Mouse (Mus musculus): Measurements from ENCODE around the gene Fgfr2. TPM values are rescaled to one million over a fixed set of nuclear protein-coding genes. Genes with fewer than 3 reads are reported as not detected.

Fgfr2 gene
- total RNA-seq, 2 experiments from 2014 or later, result 27.3 to 32.7 TPM

DNA sequence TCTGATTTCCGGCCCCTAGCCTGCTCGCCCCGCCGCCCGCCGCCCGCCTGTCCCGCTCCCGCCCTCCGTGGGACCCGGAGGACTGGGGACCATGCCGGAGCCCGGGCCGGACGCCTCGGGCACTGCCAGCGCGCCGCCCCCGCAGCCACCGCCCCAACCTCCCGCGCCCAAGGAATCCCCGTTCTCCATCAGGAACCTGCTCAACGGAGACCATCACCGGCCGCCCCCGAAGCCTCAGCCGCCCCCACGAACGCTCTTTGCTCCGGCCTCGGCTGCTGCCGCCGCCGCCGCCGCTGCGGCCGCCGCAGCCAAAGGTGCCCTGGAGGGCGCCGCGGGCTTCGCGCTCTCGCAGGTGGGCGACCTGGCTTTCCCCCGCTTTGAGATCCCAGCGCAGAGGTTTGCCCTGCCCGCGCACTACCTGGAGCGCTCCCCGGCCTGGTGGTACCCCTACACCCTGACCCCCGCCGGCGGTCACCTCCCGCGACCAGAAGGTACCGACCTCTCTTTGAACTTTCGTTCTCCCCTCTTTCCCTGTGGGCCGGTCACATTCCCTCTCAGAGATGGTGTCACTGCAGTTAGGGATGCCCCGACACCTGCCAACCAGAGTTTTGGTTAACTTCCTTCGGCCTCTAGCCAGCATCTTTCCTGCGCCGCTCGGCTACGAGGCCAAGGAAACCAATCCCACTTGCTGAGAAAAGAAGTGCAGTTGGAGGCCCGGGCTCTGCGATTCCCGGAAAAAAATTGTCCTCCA, 1580.1 kb downstream of the Fgfr2 start:
- intact Hi-C loops (cut with DNase I), result loop anchor here (10.0 kb wide), 1 partner anchor 202 kb away; no protein-coding TSS in a partner anchor
- DNase-seq (ENCODE audit: low spot score in 2 of 2), result no peak

DNA sequence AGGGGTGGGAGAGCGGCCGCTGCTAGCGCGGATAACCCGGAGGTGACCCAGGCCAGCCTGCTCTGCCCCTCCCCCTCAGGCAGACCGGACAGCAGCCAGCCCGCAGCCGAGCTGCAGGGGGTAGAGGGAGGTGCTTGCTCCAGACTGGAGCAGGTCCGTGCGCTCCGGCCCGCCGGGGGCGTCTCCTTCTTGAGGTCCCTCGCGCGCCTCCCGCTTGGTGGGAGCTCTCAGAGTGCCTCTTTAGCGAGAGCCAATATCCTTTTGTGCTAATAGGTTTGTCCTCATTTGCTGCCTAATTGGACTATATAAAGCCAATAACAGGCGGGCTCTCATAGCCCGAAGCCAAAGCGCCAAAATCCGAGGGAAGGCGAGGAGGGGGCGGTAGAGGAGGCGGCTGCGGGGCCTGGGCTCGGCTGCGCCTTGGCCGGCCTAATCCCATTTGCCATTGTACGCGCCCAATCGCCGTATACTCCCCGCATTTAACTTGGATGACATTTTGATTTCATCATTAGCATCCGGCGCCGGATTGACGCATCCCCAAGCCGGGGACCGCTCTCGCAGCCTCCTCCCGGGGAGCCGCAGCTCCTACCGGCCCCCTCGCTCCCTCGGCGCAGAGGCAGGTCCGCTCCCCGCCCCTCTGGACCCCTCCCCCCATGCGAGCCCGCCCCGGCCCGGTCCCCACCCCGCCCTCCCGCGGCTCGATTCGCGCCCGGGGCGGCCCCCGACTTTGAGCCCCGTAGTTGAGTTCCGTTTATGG, 1580.9 kb downstream of the Fgfr2 start, which contains the start of gene Hmx3:
Hmx3 (plus strand) TSS at position 753 of the 757 bp plus-strand sequence.
- DNase-seq (ENCODE audit: low spot score in 2 of 2), result no peak
- intact Hi-C loops (cut with DNase I), result loop anchor here (10.0 kb wide), 1 partner anchor 203 kb away; no protein-coding TSS in a partner anchor

DNA sequence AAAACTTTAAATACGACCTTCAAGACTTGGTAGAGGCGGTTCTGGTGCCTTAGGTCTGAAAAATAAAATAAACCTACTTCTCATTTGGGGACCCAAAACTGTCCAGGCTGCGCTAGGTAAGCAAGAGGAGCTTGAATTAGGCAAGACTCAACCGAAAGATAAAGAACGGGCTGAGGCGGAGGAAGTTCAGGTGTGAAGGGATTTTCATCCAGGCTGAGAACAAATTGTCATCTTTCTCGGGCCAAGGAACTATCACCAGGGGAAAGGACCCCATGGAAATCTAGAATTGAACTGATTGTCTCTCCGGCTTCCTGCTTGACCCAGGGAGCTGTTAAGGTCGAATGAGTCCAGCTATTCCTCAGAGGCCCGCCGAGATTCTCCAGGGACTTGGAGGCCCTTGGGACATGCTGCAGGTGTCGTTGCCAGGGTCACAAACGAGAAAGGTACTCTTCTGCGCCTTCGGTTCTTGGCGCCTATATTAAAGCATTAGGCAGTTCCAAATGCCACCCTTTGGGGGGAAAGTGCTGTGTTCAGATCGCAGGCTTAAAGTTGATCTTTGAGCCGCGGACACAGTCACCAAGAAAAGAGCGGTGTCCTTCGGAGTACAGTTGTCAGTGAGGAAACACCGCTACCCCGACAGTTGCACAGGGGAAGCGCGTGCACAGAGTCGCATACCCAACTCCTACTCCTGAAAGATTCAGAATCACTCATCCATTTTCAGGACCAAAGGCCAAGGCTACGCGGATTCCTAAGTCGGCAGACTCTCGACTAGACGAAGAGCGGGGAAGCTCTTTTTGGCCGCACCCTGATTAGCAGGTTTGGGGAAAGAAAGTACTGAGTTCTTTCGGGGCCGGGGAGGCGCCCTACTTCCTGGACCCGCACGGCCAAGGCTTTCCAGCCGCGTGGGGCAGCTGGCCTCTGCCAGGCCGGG, 1581.7 kb downstream of the Fgfr2 start:
- no peak for DNase-seq (ENCODE audit: low spot score in 2 of 2)
- intact Hi-C loops (cut with DNase I), result loop anchor here (2.0 to 10.0 kb wide), 3 partner anchors 15 to 341 kb away; no protein-coding TSS in a partner anchor

DNA sequence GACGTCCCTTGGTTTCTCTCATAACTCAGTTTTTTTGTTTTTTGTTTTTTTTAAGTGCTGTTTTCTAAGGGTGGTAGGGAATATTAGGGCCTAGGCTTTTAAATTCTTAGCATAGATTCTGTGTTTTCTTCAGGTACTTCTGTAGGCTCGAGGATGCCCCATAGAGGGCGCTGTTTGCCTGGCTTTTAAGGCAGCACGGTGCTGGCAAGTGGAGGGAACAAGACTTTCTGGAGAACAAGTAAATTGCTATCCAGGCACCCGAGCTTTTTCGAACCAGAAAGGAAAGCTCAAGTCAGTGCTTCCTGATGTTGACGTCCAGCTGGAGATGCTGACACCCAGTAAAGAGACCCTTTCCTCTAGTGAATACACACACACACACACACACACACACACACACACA, 1583.2 kb downstream of the Fgfr2 start:
- intact Hi-C loops (cut with DNase I), result loop anchor here (2.0 to 10.0 kb wide), 3 partner anchors 17 to 343 kb away; no protein-coding TSS in a partner anchor
- peak; percentile 85 to 90 for DNase-seq (ENCODE audit: low spot score in 2 of 2)

DNA sequence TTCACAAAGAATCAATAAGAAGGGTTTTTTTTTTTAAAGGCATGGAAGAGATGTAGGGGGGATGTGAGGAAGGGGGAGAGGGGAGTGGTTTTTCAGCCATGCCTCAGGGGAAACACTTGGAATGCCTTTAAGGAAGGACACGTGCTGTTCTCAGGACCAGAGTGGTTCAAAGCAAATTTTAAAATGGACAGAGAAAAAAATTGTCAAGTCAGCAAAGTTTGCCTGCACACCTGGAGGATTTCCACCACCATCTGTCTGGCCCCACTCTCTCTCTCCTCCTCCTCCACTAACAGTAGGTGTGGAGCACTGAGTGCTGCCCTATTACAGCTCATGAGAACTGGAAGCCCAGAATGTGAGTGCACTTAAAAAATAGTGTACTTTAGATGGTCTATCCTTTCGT, 1619.4 kb downstream of the Fgfr2 start:
- DNase-seq (ENCODE audit: low spot score in 2 of 2), result no peak
- intact Hi-C loops (cut with DNase I), result no loop called here

DNA sequence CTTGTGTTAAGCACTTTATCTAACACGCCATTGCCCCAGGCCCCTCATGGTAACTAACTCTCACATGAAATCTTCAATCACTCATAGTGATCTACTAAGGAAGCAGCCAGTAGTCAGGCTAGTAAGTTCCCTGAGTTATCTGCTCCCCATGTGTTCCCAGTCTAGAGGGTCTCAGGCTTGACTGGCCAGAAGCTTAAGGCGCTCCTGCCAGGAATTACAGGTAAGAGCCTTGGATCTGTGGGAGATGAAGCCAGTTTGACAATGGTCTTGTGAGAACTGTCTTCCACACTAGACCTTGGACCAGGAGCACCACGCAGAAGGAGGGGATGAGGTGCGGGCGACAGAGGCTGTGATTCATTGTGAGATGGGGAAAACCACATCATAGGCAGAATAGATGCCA, 1644.7 kb downstream of the Fgfr2 start:
- intact Hi-C loops (cut with DNase I), result no loop called here
- DNase-seq (ENCODE audit: low spot score in 2 of 2), result no peak

DNA sequence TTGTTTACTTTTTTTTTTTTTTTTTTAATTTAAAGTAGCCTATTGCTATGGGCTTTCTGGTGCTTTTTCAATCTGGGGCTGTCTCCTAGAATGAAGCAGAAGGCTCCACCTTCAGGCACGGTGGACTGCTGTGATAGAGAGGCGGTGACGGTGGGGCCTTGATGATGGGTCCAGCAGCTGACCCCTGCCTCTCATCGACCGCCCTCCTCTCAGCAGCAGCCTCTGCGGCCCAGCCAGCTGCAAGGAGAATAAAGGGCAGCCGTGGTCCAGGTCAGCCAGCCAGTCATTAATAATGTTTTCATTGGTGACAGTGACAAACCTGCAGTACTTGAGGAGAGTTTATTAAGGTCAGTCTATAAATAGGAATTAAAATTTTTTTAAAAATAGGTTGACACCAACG, 1646.0 kb downstream of the Fgfr2 start:
- DNase-seq (ENCODE audit: low spot score in 2 of 2), result no peak
- intact Hi-C loops (cut with DNase I), result no loop called here

DNA sequence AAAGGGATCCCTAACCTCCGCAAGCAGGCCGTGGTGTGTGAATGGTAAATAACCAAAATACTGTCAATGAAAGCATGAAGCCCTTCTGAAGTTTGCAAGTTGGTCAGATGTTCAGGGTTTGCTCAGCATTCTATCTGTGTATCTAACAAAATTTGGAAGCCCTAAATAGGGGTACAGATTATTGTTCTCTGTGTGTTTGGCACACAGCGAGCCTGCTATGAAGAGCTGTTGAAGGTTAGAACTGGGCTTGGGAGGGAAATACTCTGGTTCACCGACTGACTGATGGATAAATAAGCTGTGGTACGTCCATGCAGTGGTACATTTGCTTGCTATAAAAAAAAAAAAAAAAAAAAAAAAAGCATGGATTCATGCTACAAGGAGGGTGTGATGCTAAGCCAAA, 1651.6 kb downstream of the Fgfr2 start:
- intact Hi-C loops (cut with DNase I), result no loop called here
- DNase-seq (ENCODE audit: low spot score in 2 of 2), result no peak

DNA sequence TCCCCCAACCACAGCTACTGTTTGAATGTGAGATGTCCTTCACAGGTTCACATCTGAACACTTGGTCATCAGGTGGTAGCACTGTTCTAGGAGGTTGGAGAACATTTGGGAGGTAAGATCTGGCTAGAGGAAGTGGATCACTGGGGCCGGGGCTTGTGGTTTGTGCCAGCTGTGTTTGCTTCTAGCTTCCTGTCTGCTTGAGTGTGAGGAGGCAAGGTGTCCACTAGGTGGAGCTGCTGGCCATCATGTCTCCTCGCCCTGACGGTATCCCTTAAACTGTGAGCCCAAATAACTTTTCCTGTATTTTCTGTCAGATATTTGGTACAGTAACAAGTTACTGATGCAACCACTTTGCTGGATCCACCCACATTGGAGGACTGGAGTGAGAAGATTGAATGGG, 1653.6 kb downstream of the Fgfr2 start:
- intact Hi-C loops (cut with DNase I), result no loop called here
- DNase-seq (ENCODE audit: low spot score in 2 of 2), result no peak

DNA sequence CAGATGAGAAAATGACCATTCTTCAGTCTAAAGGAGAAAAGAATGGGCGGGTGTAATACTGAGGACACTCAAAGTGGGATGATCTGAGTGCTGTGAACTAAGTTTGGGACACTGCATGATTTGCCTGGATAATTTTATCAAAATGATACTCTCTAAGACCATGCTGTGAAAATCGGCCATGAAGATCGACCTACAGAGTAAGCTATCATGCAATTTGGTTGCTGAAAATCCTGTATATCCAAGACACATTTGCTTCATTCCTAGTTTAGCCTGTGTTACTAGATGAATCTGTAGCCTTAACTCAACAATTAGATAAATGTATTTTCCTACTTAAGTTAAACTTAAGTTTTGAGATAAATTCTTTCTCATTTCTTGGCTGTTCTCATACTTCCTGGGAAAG, 1655.8 kb downstream of the Fgfr2 start:
- DNase-seq (ENCODE audit: low spot score in 2 of 2), result no peak
- intact Hi-C loops (cut with DNase I), result no loop called here

DNA sequence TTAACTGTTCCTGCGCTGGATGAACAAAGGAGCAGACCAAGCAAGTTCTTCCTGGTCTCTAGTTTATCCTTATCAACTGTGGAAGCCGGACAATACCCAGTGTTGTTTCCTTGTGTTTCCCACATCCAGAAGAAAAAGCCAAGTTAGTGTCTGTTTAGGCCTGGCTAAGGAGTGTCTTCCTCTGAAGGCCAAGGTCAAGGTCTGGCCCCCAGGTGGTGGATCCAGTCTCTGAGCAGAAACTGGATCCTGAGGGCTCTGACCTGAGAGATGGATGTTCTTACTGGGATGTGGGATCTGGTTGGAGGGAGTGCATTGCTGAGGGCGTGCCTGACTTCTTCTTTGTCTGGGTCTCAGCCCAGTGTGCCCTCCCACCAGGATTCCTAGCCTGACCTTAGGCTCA, 1657.4 kb downstream of the Fgfr2 start:
- intact Hi-C loops (cut with DNase I), result no loop called here

DNA sequence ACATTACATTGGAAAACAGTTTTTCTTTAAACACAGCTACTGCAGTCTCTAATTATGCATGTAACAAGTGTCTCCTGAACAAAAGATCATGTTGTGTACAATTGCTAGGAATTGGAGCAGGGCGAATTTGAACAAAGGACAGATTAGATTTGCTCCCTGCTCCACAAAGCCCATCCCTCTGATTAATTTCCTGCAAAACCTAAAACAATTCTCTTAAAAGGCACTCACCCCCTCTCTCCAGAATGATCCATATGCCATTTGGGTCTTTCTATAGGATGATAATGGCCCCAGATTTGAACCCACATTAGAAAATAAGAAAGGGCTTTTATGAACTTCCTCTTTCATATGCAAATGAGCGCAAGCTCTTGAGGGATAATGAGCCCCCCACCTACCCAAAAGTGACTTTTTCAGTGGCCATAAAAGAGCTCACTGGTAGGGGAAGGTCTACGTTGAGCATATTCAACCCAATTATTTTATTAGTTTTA, 1658.0 kb downstream of the Fgfr2 start:
- no peak for DNase-seq (ENCODE audit: low spot score in 2 of 2)
- intact Hi-C loops (cut with DNase I), result no loop called here

More for the DNA sequence above, 1657.4 kb downstream of the Fgfr2 start:
- no peak for DNase-seq (ENCODE audit: low spot score in 2 of 2)

DNA sequence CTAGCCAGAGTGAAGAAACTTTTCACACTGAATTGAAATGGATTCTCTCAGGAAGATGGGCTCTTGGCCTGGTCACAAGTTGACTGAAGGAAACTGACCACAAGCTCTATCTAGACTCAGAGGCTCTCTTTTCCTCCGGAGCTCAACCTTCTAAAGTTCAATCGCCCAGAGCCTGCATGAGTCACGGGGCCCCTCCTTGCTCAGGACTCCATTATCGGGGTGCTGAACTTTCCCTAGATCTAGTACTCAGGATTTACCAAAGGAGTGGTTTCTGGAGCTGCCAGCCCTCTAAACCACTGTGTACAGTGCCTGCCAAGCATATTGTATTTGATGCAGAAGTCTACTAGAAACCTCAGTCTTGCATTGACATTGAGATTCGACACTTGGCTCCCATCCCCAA, 1666.4 kb downstream of the Fgfr2 start:
- intact Hi-C loops (cut with DNase I), result no loop called here
- DNase-seq (ENCODE audit: low spot score in 2 of 2), result no peak

DNA sequence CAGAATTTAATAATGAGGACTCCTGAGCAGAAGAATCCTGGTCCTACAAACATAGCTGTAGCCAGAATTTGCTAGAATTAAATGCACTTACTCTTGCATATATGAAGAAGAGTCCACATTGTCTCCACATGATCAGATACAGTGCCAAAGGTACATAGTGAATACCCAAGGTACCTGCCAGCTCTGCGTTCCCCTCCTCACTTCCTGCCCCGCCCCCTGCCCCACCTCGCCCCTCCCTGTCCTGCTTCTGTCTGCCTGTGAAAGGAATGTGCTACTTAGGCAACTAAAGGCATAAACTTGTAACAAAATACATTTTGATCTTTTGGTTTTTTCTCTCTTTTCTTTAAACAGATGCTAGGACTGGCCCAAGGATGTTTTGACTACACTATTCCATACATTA, 1686.1 kb downstream of the Fgfr2 start:
- intact Hi-C loops (cut with DNase I), result loop anchor here (10.0 kb wide), 1 partner anchor 128 kb away; the partner anchor contains the start of gene Bub3

DNA sequence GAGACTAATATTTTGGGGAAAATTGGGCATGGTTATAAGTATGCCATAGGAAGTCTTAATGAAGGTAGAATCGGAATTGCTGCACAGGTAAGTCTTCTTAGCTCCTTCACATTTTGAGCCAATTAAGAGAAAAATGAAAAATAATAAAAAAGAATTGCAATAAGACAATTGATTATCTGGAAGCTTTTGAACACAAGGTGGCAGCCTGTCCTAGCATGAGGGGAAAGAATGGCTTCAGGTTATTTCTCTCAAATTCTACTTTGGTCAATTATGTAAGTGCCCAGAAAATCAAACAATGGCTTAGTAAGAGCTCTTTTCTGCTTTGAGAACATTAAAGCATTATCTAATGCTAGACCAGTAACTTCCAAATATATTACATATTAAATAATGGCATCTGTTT, 1688.9 kb downstream of the Fgfr2 start:
- DNase-seq (ENCODE audit: low spot score in 2 of 2), result no peak
- intact Hi-C loops (cut with DNase I), result loop anchor here (10.0 kb wide), 1 partner anchor 131 kb away; the partner anchor contains the start of gene Bub3

More for the DNA sequence above, 1686.1 kb downstream of the Fgfr2 start:
- no peak for DNase-seq (ENCODE audit: low spot score in 2 of 2)

DNA sequence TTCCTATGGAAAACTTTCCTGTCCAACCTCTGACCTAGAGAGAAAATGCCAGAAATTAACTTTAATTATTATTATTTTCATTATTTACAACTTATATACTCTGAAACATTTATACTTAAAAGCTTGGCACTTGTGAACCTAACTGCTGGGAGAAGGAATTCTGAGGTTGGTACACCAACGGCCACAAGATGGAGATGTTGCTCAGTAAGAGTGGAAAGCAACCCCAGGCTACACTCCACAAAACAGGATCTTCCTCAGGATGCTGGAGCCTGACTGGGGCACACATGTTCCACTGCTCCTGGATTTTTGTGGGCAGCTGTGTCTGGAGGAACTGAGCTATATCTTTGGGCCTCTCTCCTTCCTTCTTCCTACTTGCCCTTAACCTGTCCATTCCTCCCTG, 1690.9 kb downstream of the Fgfr2 start:
- DNase-seq (ENCODE audit: low spot score in 2 of 2), result peak; percentile 70 to 74
- intact Hi-C loops (cut with DNase I), result loop anchor here (2.0 to 10.0 kb wide), 2 partner anchors 133 to 451 kb away; partner anchors contain the start of gene Bub3

DNA sequence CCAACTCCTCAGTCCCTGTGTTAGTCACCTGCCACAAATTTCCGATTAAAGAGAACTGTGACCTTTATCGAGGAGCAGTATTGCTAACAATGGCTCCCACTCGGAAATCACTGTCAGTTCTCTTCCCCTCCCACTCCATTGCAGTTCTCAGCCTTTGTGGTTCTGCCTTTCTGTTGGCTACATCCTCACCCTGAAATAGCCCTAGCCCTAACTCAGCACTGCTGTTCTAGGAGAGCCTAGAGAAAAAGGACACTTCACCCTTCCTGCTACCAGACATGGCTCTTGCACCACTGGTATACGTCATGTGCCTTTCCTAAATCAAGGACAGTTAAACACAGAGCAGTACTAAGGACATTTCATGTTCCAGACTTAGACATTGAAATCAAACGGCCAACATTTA, 1695.8 kb downstream of the Fgfr2 start:
- intact Hi-C loops (cut with DNase I), result no loop called here
- no peak for DNase-seq (ENCODE audit: low spot score in 2 of 2)

DNA sequence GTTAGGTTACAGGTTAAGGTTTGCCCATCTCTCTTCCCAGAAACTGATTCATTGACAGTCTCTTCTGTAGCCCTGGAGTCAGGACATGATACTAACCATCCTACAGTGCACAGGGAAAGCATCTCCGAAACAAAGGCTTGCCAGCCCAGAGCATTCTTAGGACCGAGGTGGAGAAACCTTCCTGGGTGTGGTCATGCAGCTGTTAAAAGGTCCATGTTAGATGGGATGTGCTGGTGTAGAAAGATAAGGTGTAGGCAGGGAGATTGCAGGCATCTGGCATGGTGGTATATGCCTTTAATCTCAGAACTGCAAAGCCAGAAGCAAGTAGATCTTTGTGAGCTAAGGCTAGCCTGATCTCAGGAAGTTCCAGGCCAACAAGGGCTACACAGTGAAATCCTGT, 1698.2 kb downstream of the Fgfr2 start:
- no peak for DNase-seq (ENCODE audit: low spot score in 2 of 2)
- intact Hi-C loops (cut with DNase I), result no loop called here

DNA sequence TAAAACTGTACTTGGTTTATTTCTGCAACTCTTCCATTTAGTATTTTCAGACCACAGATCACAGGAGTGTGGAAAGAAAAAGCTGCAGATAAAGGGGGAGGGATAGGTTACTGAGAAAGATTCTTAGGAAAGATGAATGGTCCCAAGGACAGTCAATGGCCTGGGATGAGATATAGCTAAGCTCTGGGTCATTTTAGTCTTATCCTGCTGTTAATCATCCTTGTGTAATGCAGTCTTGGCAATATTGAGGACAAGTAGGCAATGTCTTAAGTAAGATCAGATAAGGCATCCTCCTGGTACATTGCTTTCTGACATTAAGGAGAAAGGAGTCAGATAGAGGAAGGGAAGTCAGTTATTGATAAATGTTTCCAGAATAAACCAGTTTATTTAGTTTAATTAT, 1705.5 kb downstream of the Fgfr2 start:
- intact Hi-C loops (cut with DNase I), result no loop called here
- no peak for DNase-seq (ENCODE audit: low spot score in 2 of 2)
